Mouse (Mus musculus) heart, postnatal 0 days (tissue): ENCODE data around the gene Olfr807.

Experiments used
- CTCF ChIP-seq: IDR thresholded peaks from 2 replicates; pipeline ENCODE4 v1.5.1; 2016; ENCODE audit warnings: antibody characterized with exemption, control low read depth, low read depth
- EP300 ChIP-seq: IDR thresholded peaks from 2 replicates; pipeline ENCODE4 v1.6.1; 2016; ENCODE audit warnings: antibody characterized with exemption, low read depth

GRCm38 (mm10) chr10:129774338-129774737 is 16.7 kb upstream of the Olfr807 start, which contains the start of gene Olfr809:
- TF ChIP-seq CTCF (no peak), EP300 (no peak)
